Mouse (Mus musculus) megakaryocyte-erythroid progenitor cell, adult 5-6 weeks (primary cell): ENCODE measurements around the gene Matn1. TPM values are rescaled to one million over a fixed set of nuclear protein-coding genes. Genes with fewer than 3 reads are reported as not detected.

ENCODE experiments used
- ATAC-seq: replicated peaks from 2 replicates; pipeline ENCODE4 v1.8.0; 2016; ENCODE audit warnings: mild to moderate bottlenecking, inconsistent platforms; ENCODE audit not compliant: severe bottlenecking, poor library complexity, low FRiP score, low TSS enrichment
- total RNA-seq, 2 experiments: library from RNA; stranded (forward) in 1 of 2; stranded (reverse) in 1 of 2; fragments of 200-1000, 215-1000 nt in 1 of 2; fragments of >200 nt in 1 of 2; fragmentation: Nextera tagmentation in 1 of 2; gene quantifications; 2 replicates each; pipeline ENCODE4 v1.2.3; 2014 to 2017

Gene Matn1
- total RNA-seq, 2 experiments from 2014 or later, result not detected

GRCm38 (mm10) chr4:130915006-130915667 lies 29.0 kb upstream of the Matn1 start:
- ATAC-seq, result no peak

- ATAC-seq, result no peak
Measured at GRCm38 (mm10) chr4:130915668-130916035, 28.5 kb upstream of the Matn1 start.

GRCm38 (mm10) chr4:130916639-130917038 lies 27.5 kb upstream of the Matn1 start:
- no peak for ATAC-seq

- ATAC-seq, result no peak
Measured at GRCm38 (mm10) chr4:130917564-130917963, 26.6 kb upstream of the Matn1 start.

GRCm38 (mm10) chr4:130918805-130919749 lies 25.1 kb upstream of the Matn1 start:
- no peak for ATAC-seq

GRCm38 (mm10) chr4:130919750-130920356 lies 24.3 kb upstream of the Matn1 start:
- peak; percentile 58 for ATAC-seq

GRCm38 (mm10) chr4:130920951-130921693 lies 23.1 kb upstream of the Matn1 start:
- ATAC-seq, result peak; percentile 43; the same call in 1 of the 2 replicates

- ATAC-seq, result no peak
Measured at GRCm38 (mm10) chr4:130921986-130922385, 22.2 kb upstream of the Matn1 start.

- ATAC-seq, result no peak
Measured at GRCm38 (mm10) chr4:130926274-130926673, 17.9 kb upstream of the Matn1 start.

- ATAC-seq, result no peak
Measured at GRCm38 (mm10) chr4:130927821-130928220, 16.4 kb upstream of the Matn1 start.

GRCm38 (mm10) chr4:130942644-130943043 lies 1.5 kb upstream of the Matn1 start:
- ATAC-seq, result no peak

GRCm38 (mm10) chr4:130944779-130945178 lies 594 bp downstream of the Matn1 start:
- no peak for ATAC-seq

GRCm38 (mm10) chr4:130947094-130947647 lies 3.0 kb downstream of the Matn1 start:
- 0 out of 2 replicates have a peak, but pooled peaks have one; percentile 39 for ATAC-seq

- ATAC-seq, result no peak
Measured at GRCm38 (mm10) chr4:130949821-130950384, 5.7 kb downstream of the Matn1 start.

GRCm38 (mm10) chr4:130952531-130952930 lies 8.3 kb downstream of the Matn1 start:
- peak; percentile 68 for ATAC-seq

- no peak for ATAC-seq
Measured at GRCm38 (mm10) chr4:130957156-130957555, 13.0 kb downstream of the Matn1 start.

GRCm38 (mm10) chr4:130958812-130959211 lies 14.6 kb downstream of the Matn1 start:
- no peak for ATAC-seq

- no peak for ATAC-seq
Measured at GRCm38 (mm10) chr4:130959678-130960077, 15.5 kb downstream of the Matn1 start.
